Mouse (Mus musculus) testis, adult 2 months (tissue): ENCODE measurements around the gene Ly6g5c.

Source experiments
- CTCF ChIP-seq: fragments of 200-500 bp; IDR thresholded peaks from 2 replicates; pipeline ENCODE4 v1.5.1; 2012; ENCODE audit warnings: low read depth, mild to moderate bottlenecking, inconsistent platforms, low read length, moderate library complexity; ENCODE audit not compliant: control insufficient read depth, insufficient read depth, insufficient replicate concordance
- POLR2A ChIP-seq: fragments of 200-500 bp; IDR thresholded peaks from 2 replicates; pipeline ENCODE4 v1.6.1; 2012; ENCODE audit warnings: low read depth, mild to moderate bottlenecking, inconsistent platforms, low read length, moderate library complexity; ENCODE audit not compliant: control insufficient read depth

GRCm38 (mm10) chr17:35131500-35132173 is 23.6 kb downstream of the Ly6g5c start, which contains the start of gene Apom:
- no peak for TF ChIP-seq POLR2A
- TF ChIP-seq CTCF: no peak
